Mouse (Mus musculus) E14TG2a.4 (cell line): ENCODE results near the gene Iqck.

Experiments
- CTCF ChIP-seq: conservative IDR thresholded peaks from 2 replicates; pipeline ENCODE4 v1.5.1; 2014; ENCODE audit warnings: low read length
- POU5F1 ChIP-seq: IDR thresholded peaks from 2 replicates; pipeline ENCODE4 v1.6.1; 2014; ENCODE audit warnings: low read length, borderline replicate concordance

GRCm38 (mm10) chr7:118975837-118976236 lies 120.3 kb downstream of the Iqck start:
- TF ChIP-seq POU5F1 (no peak), CTCF (no peak)
